Mouse (Mus musculus): ENCODE results near the gene Tars2.

- TF ChIP-seq TCF3 (IDR thresholded peaks at IDR 0.05; ENCODE audit: insufficient read length, low read depth) = no peak
- TF ChIP-seq USF1 (IDR thresholded peaks at IDR 0.05; ENCODE audit: low read depth) = no peak
- TF ChIP-seq E2F4 (IDR thresholded peaks at IDR 0.05; ENCODE audit: insufficient read depth) = no peak
- no peak for TF ChIP-seq POLR2A (IDR thresholded peaks at IDR 0.05; ENCODE audit: insufficient read length, low read depth)
- TF ChIP-seq TCF12 (IDR thresholded peaks at IDR 0.05; ENCODE audit: insufficient read depth, poor library complexity, severe bottlenecking) = no peak
Observed at GRCm38 (mm10) chr3:95760106-95760505, at the start of gene Tars2.
